Mouse (Mus musculus): Measurements from ENCODE around the gene Ctss.
A peak's percentile ranks its signal among the peaks of the same experiment; 100 is the strongest.

Ctss gene

GRCm38 (mm10) chr3:95526622-95527211 lies at the start of gene Ctss:
TSS of gene Ctss (plus strand) at chr3:95526786.
- peak; percentile 40 for DNase-seq (ENCODE audit: extremely low read depth, low read depth)

GRCm38 (mm10) chr3:95478966-95479365 lies 47.6 kb upstream of the Ctss start:
- no peak for DNase-seq (ENCODE audit: extremely low read depth, low read depth)

- DNase-seq (ENCODE audit: extremely low read depth, low read depth), result peak; percentile 72
Measured at GRCm38 (mm10) chr3:95486421-95486820, 40.2 kb upstream of the Ctss start.

- DNase-seq (ENCODE audit: extremely low read depth, low read depth), result no peak
Measured at GRCm38 (mm10) chr3:95488679-95489078, 37.9 kb upstream of the Ctss start.

- no peak for DNase-seq (ENCODE audit: extremely low read depth, low read depth)
Measured at GRCm38 (mm10) chr3:95490238-95490637, 36.3 kb upstream of the Ctss start.

GRCm38 (mm10) chr3:95494342-95494741 lies 32.2 kb upstream of the Ctss start:
- peak; percentile 36 for DNase-seq (ENCODE audit: extremely low read depth, low read depth)

GRCm38 (mm10) chr3:95498229-95498628 lies 28.4 kb upstream of the Ctss start:
- no peak for DNase-seq (ENCODE audit: extremely low read depth, low read depth)

- no peak for DNase-seq (ENCODE audit: extremely low read depth, low read depth)
Measured at GRCm38 (mm10) chr3:95499024-95499423, 27.6 kb upstream of the Ctss start, which contains the start of gene Ctsk. TSS of gene Ctsk (plus strand) at chr3:95499256.

GRCm38 (mm10) chr3:95499496-95500140 lies 27.0 kb upstream of the Ctss start:
- DNase-seq (ENCODE audit: extremely low read depth, low read depth), result no peak

GRCm38 (mm10) chr3:95502312-95502711 lies 24.3 kb upstream of the Ctss start:
- DNase-seq (ENCODE audit: extremely low read depth, low read depth), result no peak

- no peak for DNase-seq (ENCODE audit: extremely low read depth, low read depth)
Measured at GRCm38 (mm10) chr3:95509348-95509747, 17.2 kb upstream of the Ctss start.

- DNase-seq (ENCODE audit: extremely low read depth, low read depth), result peak; percentile 38
Measured at GRCm38 (mm10) chr3:95511611-95512180, 14.9 kb upstream of the Ctss start.

GRCm38 (mm10) chr3:95516614-95517041 lies 10.0 kb upstream of the Ctss start:
- DNase-seq (ENCODE audit: extremely low read depth, low read depth), result peak; percentile 21

GRCm38 (mm10) chr3:95517493-95517898 lies 9.1 kb upstream of the Ctss start:
- peak; percentile 86 for DNase-seq (ENCODE audit: extremely low read depth, low read depth)

- peak; percentile 61 for DNase-seq (ENCODE audit: extremely low read depth, low read depth)
Measured at GRCm38 (mm10) chr3:95518891-95519290, 7.7 kb upstream of the Ctss start.

GRCm38 (mm10) chr3:95519315-95519714 lies 7.3 kb upstream of the Ctss start:
- peak; percentile 50 for DNase-seq (ENCODE audit: extremely low read depth, low read depth)

GRCm38 (mm10) chr3:95520100-95520499 lies 6.5 kb upstream of the Ctss start:
- no peak for DNase-seq (ENCODE audit: extremely low read depth, low read depth)

GRCm38 (mm10) chr3:95521168-95521567 lies 5.4 kb upstream of the Ctss start:
- DNase-seq (ENCODE audit: extremely low read depth, low read depth), result peak; percentile 77

GRCm38 (mm10) chr3:95523662-95524061 lies 2.9 kb upstream of the Ctss start:
- no peak for DNase-seq (ENCODE audit: extremely low read depth, low read depth)

GRCm38 (mm10) chr3:95524673-95525072 lies 1.9 kb upstream of the Ctss start:
- DNase-seq (ENCODE audit: extremely low read depth, low read depth), result no peak

GRCm38 (mm10) chr3:95526111-95526510 lies 475 bp upstream of the Ctss start:
- DNase-seq (ENCODE audit: extremely low read depth, low read depth), result no peak

GRCm38 (mm10) chr3:95529814-95530213 lies 3.2 kb downstream of the Ctss start:
- no peak for DNase-seq (ENCODE audit: extremely low read depth, low read depth)

- peak; percentile 28 for DNase-seq (ENCODE audit: extremely low read depth, low read depth)
Measured at GRCm38 (mm10) chr3:95531025-95531424, 4.4 kb downstream of the Ctss start.

Measured in MEL-GATA-1-ER (cell line).